Mouse (Mus musculus) hindbrain, postnatal 0 days (tissue): ENCODE measurements around the gene Nbea. TPM values are rescaled to one million over a fixed set of nuclear protein-coding genes. Genes with fewer than 3 reads are reported as not detected.

ENCODE experiments used
- ATAC-seq: fragments of 200-750 bp; cut with Nextera tagmentation; 2 replicates; pipeline ENCODE4 v1.8.0; 2017; ENCODE audit warnings: mild to moderate bottlenecking, moderate TSS enrichment, moderate library complexity
- DNase-seq: peaks from one replicate; pipeline ENCODE4 v3.0.0-alpha.2; 2015; ENCODE audit warnings: low spot score
- H3K27ac ChIP-seq: fragments of 300-500 bp; sonication (generic); 2 replicates; pipeline ENCODE4 v1.5.1; 2014; ENCODE audit warnings: mild to moderate bottlenecking
- H3K27me3 ChIP-seq: fragments of 300-500 bp; sonication (generic); 2 replicates; pipeline ENCODE4 v1.6.1; 2014; ENCODE audit warnings: low read length, mixed read lengths; ENCODE audit not compliant: insufficient read depth
- H3K36me3 ChIP-seq: fragments of 300-500 bp; sonication (generic); 2 replicates; pipeline ENCODE4 v1.6.1; 2014; ENCODE audit warnings: low read length, mixed read lengths; ENCODE audit not compliant: insufficient read depth
- H3K4me1 ChIP-seq: fragments of 300-500 bp; sonication (generic); 2 replicates; pipeline ENCODE4 v1.6.1; 2014; ENCODE audit warnings: antibody characterized with exemption, low read length, mixed read lengths; ENCODE audit not compliant: insufficient read depth
- H3K4me2 ChIP-seq: fragments of 300-500 bp; sonication (generic); 2 replicates; pipeline ENCODE4 v1.6.1; 2014; ENCODE audit warnings: low read depth, mild to moderate bottlenecking, low read length, moderate library complexity, mixed read lengths
- H3K4me3 ChIP-seq: fragments of 300-500 bp; sonication (generic); 2 replicates; pipeline ENCODE4 v1.5.1; 2014; ENCODE audit warnings: low read length
- H3K9ac ChIP-seq: fragments of 300-500 bp; sonication (generic); replicated peaks from 2 replicates; pipeline ENCODE4 v1.6.1; 2014; ENCODE audit warnings: mild to moderate bottlenecking, low read length, moderate library complexity, mixed read lengths
- H3K9me3 ChIP-seq: fragments of 300-500 bp; sonication (generic); 2 replicates; pipeline ENCODE4 v1.6.1; 2016; ENCODE audit warnings: low read length, mixed read lengths
- CTCF ChIP-seq: IDR thresholded peaks from 2 replicates; pipeline ENCODE4 v1.5.1; 2016; ENCODE audit warnings: antibody characterized with exemption, control low read depth, low read depth
- WGBS: fragments of 180-500 bp; shearing (Covaris S2); extraction: QIAGEN DNeasy Blood & Tissue Kit; methylation state at CpG from one replicate; pipeline ENCODE4 v1.1.7; 2014; 5-methylcytosine and 5-hydroxymethylcytosine counted together
- polyA plus RNA-seq: library from polyadenylated mRNA; unstranded; fragments of >200 nt; fragmentation: Nextera tagmentation; extraction: Ambion mirVana; gene quantifications from 2 replicates; pipeline ENCODE4 v1.2.1, GENCODE M21; 2015
- total RNA-seq: library from RNA; depleted of rRNA; stranded (reverse); fragments of >200 nt; gene quantifications from 2 replicates; pipeline ENCODE4 v1.2.3, GENCODE M21; 2014

Gene Nbea
- total and polyA plus RNA-seq, 2 experiments from 2014 or later, result 53.4 to 190 TPM

DNA sequence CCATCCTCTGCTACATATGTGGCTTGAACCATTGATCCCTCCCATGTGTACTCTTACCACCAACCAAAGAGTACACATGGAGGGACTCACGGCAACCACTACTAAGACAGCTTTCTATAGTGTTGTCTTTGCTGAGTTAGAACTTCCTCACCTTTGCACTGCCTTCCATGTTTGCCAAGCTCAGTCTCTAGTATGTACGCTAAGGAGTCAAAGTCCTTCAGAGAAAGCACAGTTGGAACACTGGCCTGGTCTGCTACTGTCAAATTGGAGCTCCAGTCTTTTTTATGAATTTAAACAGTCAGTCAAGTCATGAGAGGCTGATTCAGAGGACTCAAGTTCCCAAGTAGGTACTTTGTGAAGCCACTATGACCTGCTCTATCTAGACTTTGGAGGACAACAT, 486.3 kb downstream of the Nbea start:
- ATAC-seq, result no peak
- no peak for DNase-seq

DNA sequence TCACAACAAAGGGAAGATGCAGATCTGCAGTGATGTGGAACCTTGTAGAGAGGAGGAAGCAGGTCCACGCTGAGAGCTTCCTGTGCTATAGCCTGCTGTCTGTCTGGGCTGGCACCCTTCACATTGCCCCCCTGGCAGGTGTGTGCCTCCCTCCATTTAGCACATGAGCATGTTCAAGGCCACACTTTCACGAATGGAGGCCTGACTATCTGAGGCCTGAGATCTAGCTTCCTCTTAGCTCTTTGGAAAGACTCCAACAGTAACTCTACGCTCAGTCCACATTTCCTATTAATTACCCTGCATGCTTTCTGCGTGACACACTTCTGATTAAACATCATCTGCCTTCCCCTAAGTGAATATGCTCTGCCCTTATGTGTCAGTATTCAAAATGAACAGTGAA, 490.4 kb downstream of the Nbea start:
- no peak for TF ChIP-seq CTCF
- 37% methylated on average over 4 of the region's 4 CpGs for WGBS
- H3K4me3 ChIP-seq, result no peak overlapping the region
- H3K4me1 ChIP-seq, result 0 out of 2 replicates have a peak, but pooled peaks cover 3% of the 10 kb centered on the region
- ATAC-seq (no peak), DNase-seq (no peak)
- H3K4me2 ChIP-seq, result no peak overlapping the region
- no peaks in the 10 kb centered on the region for H3K9me3 ChIP-seq
- H3K27ac ChIP-seq, result peak overlapping the region; percentile 32; the same call in 1 of the 2 replicates
- no peaks in the 10 kb centered on the region for H3K27me3 ChIP-seq
- H3K9ac ChIP-seq, result no peak overlapping the region
- H3K36me3 ChIP-seq, result peaks cover 4% of the 10 kb centered on the region; the same call in 1 of the 2 replicates

More for the DNA sequence above, 486.3 kb downstream of the Nbea start:
- Histone ChIP-seq H3K36me3 (peaks cover 4% of the 10 kb centered on the region; the same call in 1 of the 2 replicates), H3K27me3 (no peaks in the 10 kb centered on the region), H3K9ac (no peak overlapping the region), H3K4me3 (no peak overlapping the region), H3K9me3 (no peaks in the 10 kb centered on the region), H3K4me1 (0 out of 2 replicates have a peak, but pooled peaks cover 3% of the 10 kb centered on the region), H3K27ac (no peak overlapping the region), H3K4me2 (no peak overlapping the region)
- WGBS, result 96% methylated on average over 2 of the region's 2 CpGs
- TF ChIP-seq CTCF, result no peak

DNA sequence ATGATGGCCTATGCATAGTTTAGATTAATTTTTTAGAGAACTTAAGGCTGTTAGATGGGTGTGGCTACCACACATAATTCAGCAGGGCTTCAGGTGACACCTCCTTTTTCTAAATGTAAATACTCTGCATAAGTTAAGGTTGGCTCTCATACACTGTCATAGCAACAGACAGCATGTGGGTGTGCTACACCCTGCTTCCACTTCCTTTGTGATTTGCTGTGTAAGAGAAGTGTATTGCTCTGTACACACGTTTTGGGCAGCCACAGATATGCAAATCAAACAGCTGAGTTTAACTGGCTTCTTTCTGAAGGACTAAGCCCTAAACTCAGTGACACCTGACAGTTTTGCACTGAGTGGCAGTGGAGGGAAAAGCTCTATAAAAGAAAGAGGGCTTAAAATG, 495.4 kb downstream of the Nbea start:
- H3K4me2 ChIP-seq, result no peak overlapping the region
- no peak overlapping the region for H3K4me3 ChIP-seq
- no peak overlapping the region for H3K27ac ChIP-seq
- DNase-seq (no peak), ATAC-seq (no peak)
- no peaks in the 10 kb centered on the region for H3K27me3 ChIP-seq
- WGBS, result 14% methylated on average over 1 of the region's 1 CpGs
- no peaks in the 10 kb centered on the region for H3K9me3 ChIP-seq
- H3K4me1 ChIP-seq, result peaks cover 17% of the 10 kb centered on the region
- H3K9ac ChIP-seq, result no peak overlapping the region
- H3K36me3 ChIP-seq, result no peaks in the 10 kb centered on the region
- TF ChIP-seq CTCF, result no peak

DNA sequence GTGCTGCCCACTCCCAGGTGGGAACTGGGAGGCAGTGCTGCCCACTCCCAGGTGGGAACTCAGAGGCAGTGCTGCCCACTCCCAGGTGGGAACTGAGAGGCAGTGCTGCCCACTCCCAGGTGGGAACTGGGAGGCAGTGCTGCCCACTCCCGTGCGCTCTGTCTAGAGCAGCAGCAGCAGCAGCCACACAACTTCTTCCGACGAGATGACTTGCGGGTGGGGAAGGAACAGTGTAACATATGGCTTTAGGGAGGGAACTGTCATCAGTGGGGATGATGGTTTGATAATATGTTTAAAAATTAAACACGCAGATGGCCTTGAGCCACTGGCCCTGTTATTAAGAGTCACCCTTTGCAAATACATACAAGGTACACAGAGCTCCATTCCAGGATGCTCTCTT, 496.5 kb downstream of the Nbea start:
- Histone ChIP-seq H3K36me3 (no peaks in the 10 kb centered on the region), H3K9me3 (no peaks in the 10 kb centered on the region), H3K4me1 (peaks cover 15% of the 10 kb centered on the region), H3K4me3 (no peak overlapping the region), H3K27me3 (no peaks in the 10 kb centered on the region), H3K4me2 (no peak overlapping the region), H3K27ac (peak overlapping the region; percentile 32; the same call in 1 of the 2 replicates), H3K9ac (no peak overlapping the region)
- DNase-seq (no peak), ATAC-seq (no peak)
- WGBS, result 65% methylated on average over 6 of the region's 6 CpGs
- no peak for TF ChIP-seq CTCF

DNA sequence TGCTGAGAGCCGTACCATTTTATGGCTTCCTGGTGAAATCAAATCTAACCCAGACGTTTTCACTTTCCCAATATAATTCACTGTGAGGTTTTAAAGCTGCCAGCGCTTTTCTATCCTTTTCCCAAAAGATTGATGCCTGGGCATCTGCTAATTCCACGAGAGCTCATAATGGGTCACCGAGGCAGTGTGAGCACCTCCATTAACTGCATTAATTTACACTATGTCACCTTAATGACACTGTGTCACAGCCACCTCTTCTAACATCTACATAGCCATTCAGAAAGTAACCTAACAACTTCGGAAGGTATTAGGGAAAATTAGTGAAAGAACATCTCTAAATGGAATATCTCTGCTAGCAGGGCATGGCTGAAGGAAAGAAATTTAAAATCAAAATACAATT, 497.9 kb downstream of the Nbea start:
- Histone ChIP-seq H3K9me3 (no peaks in the 10 kb centered on the region), H3K4me2 (no peak overlapping the region), H3K4me1 (peaks cover 15% of the 10 kb centered on the region), H3K27me3 (no peaks in the 10 kb centered on the region), H3K9ac (no peak overlapping the region), H3K27ac (0 out of 2 replicates have a peak overlapping the region, but pooled peaks have one; percentile 26), H3K36me3 (no peaks in the 10 kb centered on the region), H3K4me3 (no peak overlapping the region)
- DNase-seq (peak; percentile 23), ATAC-seq (no peak)
- TF ChIP-seq CTCF, result no peak
- 39% methylated on average over 6 of the region's 6 CpGs for WGBS

DNA sequence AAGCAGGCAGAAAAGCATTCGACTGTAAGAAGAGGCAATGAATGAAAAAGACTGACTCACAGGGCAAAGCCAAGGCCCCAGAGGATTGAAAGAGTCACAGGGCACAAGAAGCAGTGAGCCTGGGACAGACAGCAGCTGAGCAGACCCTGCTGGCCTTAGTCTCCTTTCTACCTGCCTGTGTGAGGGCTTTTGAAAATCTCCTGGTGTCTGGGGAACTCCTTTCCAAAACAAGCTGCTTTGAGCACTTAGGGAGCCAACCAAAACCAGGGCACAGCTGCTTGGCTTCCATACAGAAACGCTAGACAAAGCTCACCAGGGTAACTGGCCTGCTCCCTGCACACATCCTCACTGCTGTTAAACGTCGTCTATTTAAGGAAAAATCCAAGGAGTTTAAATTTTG, 498.6 kb downstream of the Nbea start:
- Histone ChIP-seq H3K4me1 (peaks cover 15% of the 10 kb centered on the region), H3K4me2 (no peak overlapping the region), H3K9me3 (no peaks in the 10 kb centered on the region), H3K4me3 (no peak overlapping the region), H3K9ac (0 out of 2 replicates have a peak overlapping the region, but pooled peaks have one; percentile 5), H3K27ac (peak overlapping the region; percentile 76), H3K36me3 (no peaks in the 10 kb centered on the region), H3K27me3 (no peaks in the 10 kb centered on the region)
- DNase-seq (peak; percentile 76), ATAC-seq (peak; percentile 79)
- 0 out of 2 replicates have a peak, but pooled peaks have one; percentile 2 for TF ChIP-seq CTCF
- WGBS, result 5% methylated on average over 4 of the region's 4 CpGs

DNA sequence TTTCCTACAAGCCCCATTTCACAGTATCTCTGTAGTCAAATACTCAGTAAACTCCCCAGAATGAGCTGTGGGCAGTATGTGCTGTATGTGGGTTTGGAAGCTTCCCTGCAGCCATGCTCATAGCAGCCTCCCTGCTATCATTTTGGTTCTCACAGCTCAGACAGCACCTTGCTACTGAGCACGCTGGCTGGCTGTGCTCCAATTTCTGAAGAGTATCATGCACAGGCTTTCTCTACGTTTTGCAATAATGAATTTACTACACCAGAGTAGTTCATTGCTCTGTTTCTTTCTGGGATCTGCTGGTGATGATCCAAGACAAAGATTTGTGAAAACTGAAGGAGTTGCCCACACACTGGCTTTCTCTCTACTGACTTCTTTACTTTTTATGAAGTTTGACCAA, 505.8 kb downstream of the Nbea start:
- 0 out of 2 replicates have a peak, but pooled peaks cover 5% of the 10 kb centered on the region for H3K36me3 ChIP-seq
- no peak overlapping the region for H3K27ac ChIP-seq
- no peaks in the 10 kb centered on the region for H3K4me1 ChIP-seq
- H3K27me3 ChIP-seq, result no peaks in the 10 kb centered on the region
- ATAC-seq, result no peak
- no peak overlapping the region for H3K4me2 ChIP-seq
- no peak overlapping the region for H3K4me3 ChIP-seq
- 41% methylated on average over 2 of the region's 2 CpGs for WGBS
- no peak overlapping the region for H3K9ac ChIP-seq
- H3K9me3 ChIP-seq, result no peaks in the 10 kb centered on the region
- DNase-seq, result no peak
- TF ChIP-seq CTCF, result no peak
